Mouse (Mus musculus) ES-E14 (cell line): ENCODE results near the gene Ube2g2. TPM values are rescaled to one million over a fixed set of nuclear protein-coding genes. Genes with fewer than 3 reads are reported as not detected.

ENCODE experiments used
- DNase-seq: peaks from one replicate; pipeline ENCODE4 v3.0.0-alpha.2; 2013; ENCODE audit warnings: low read depth, low spot score
- H3K27ac ChIP-seq: 2 replicates; pipeline ENCODE4 v1.5.1; 2012; ENCODE audit warnings: low read depth, mild to moderate bottlenecking, low read length, moderate library complexity, mixed read lengths; ENCODE audit not compliant: poor library complexity, insufficient read depth, severe bottlenecking
- H3K36me3 ChIP-seq: 2 replicates; pipeline ENCODE4 v1.6.1; 2012; ENCODE audit warnings: mild to moderate bottlenecking, low read length, moderate library complexity, mixed read lengths; ENCODE audit not compliant: control insufficient read depth, poor library complexity, insufficient read depth, severe bottlenecking
- H3K4me1 ChIP-seq, 2 experiments: fragments of 150-350 bp in 1 of 2; sonication (generic) in 1 of 2; 2 replicates each; pipeline ENCODE4 v1.6.1; 2012; ENCODE audit warnings: low read length in 2 of 2, mild to moderate bottlenecking in 1 of 2, mixed read lengths in 1 of 2; ENCODE audit not compliant: control insufficient read depth in 2 of 2, insufficient read depth in 2 of 2, poor library complexity in 1 of 2
- H3K4me3 ChIP-seq, 2 experiments: fragments of 150-350 bp in 1 of 2; sonication (generic) in 1 of 2; 2 replicates each; pipeline ENCODE4 v1.5.1; 2012; ENCODE audit warnings: low read length in 2 of 2, low read depth in 1 of 2, mild to moderate bottlenecking in 1 of 2, mixed read lengths in 1 of 2; ENCODE audit not compliant: insufficient read depth in 1 of 2, poor library complexity in 1 of 2, severe bottlenecking in 1 of 2
- H3K9ac ChIP-seq: 2 replicates; pipeline ENCODE4 v1.6.1; 2012; ENCODE audit warnings: low read depth, mild to moderate bottlenecking, low read length, mixed read lengths; ENCODE audit not compliant: poor library complexity, insufficient read depth, severe bottlenecking
- H3K9me3 ChIP-seq: fragments of 150-350 bp; sonication (generic); 2 replicates; pipeline ENCODE4 v1.6.1; 2012; ENCODE audit warnings: low read depth, mild to moderate bottlenecking, low read length; ENCODE audit not compliant: control insufficient read depth, insufficient read depth
- CHD2 ChIP-seq: IDR thresholded peaks from 2 replicates; pipeline ENCODE4 v1.6.1; 2014; ENCODE audit warnings: mild to moderate bottlenecking, low read depth, low read length, inconsistent platforms
- HCFC1 ChIP-seq: IDR thresholded peaks from 2 replicates; pipeline ENCODE4 v1.6.1; 2012; ENCODE audit warnings: low read length, inconsistent platforms, borderline replicate concordance; ENCODE audit not compliant: insufficient read depth
- MAFK ChIP-seq: IDR thresholded peaks from 2 replicates; pipeline ENCODE4 v1.6.1; 2014; ENCODE audit warnings: mild to moderate bottlenecking, low read depth, low read length, inconsistent platforms; ENCODE audit not compliant: insufficient read depth
- ZC3H11A ChIP-seq: IDR thresholded peaks from 2 replicates; pipeline ENCODE4 v1.6.1; 2012; ENCODE audit warnings: low read depth, mild to moderate bottlenecking, inconsistent platforms, low read length, borderline replicate concordance
- ZNF384 ChIP-seq: IDR thresholded peaks from 2 replicates; pipeline ENCODE4 v1.6.1; 2012; ENCODE audit warnings: low read depth, low read length, inconsistent platforms
- in situ Hi-C, 2 experiments: fragments of 600-800 bp; cut with MboI; formaldehyde crosslinking; loops; one replicate each; pipeline ENCODE4 v1.15.1; 2025; ENCODE audit warnings: low sequenced_read_pairs in 2 of 2, inconsistent platforms in 1 of 2; ENCODE audit not compliant: unreplicated experiment in 2 of 2
- total RNA-seq: library from RNA; depleted of rRNA; stranded (reverse); fragments of 300-350 nt; gene quantifications from 2 replicates; pipeline ENCODE4 v1.2.3, GENCODE M21; 2012

Gene Ube2g2
- total RNA-seq, 1 experiment = 32.7 TPM

DNA sequence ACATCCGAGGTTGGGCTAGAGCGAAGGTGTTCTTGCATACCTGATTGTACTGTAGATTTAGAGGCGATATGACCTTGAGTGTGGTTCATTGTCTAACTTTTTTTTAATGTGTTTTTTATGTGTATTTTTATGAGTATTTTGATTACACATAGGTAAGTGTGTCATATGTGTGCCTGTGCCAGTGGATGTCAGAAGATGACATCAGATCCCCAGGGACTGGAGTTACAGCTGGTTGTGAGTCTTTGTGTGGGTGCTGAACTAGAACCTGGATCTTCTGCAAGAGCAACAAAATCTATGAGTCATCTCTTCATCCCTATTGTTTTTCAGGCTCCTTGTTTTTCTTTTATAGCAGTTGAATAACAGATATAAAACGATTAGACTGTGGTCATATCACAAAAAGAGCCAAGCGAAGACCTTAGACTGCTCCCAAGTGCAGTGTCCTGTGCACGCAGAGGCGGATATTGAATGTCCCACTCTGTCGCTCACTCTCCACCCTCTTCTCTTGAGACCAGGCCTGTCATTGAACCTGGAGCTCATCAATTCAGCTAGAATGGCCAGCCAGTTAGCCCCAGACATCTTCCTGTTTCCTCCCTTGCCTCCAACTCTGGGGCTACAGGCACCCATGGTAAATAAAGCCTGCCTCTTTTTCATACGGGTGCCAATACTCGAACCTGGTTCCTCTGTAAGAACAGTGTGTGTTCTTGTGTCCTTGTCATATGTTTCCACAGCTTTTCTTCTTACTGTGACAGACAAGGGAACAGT lies 1.7 kb downstream of the Ube2g2 start:
- TF ChIP-seq MAFK = no peak
- TF ChIP-seq ZNF384 = no peak
- no peak for TF ChIP-seq HCFC1
- TF ChIP-seq ZC3H11A = no peak
- no peak for TF ChIP-seq CHD2
- H3K4me3 ChIP-seq = no peak overlapping the region
- H3K9me3 ChIP-seq = no peaks in the 10 kb centered on the region
- no peak overlapping the region for H3K27ac ChIP-seq
- in situ Hi-C loops = no loop called here
- H3K9ac ChIP-seq = no peak overlapping the region
- peaks cover 0 to 8% of the 10 kb centered on the region in 2 experiments; a peak in 2 of 4 replicates for H3K4me1 ChIP-seq
- no peaks in the 10 kb centered on the region; the same call in 1 of the 2 replicates for H3K36me3 ChIP-seq
- DNase-seq = no peak

DNA sequence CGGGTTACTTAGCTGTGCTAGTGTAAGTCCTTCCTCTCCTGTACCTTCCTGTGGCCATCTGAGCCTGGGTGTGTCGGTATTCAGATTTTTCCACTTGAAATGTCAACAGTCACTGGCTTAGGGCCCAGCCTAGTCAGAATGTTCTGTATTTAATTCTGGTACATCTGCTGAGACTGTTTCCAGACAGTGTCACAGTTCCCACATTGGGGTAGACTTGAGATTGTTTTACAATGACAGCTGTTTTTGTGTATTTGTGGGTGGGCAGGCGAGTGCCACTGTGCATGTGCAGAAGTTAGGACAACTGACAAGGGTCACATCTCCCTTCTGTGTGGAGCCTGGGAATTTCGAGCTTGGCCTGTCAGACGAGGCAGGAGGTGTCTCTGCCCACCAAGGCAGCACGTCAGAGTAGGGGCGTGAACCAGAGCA lies 2.5 kb downstream of the Ube2g2 start:
- Histone ChIP-seq H3K4me3 (no peak overlapping the region), H3K4me1 (peaks cover 0 to 11% of the 10 kb centered on the region in 2 experiments; a peak in 2 of 4 replicates), H3K9me3 (no peaks in the 10 kb centered on the region), H3K9ac (no peak overlapping the region), H3K36me3 (no peaks in the 10 kb centered on the region; the same call in 1 of the 2 replicates), H3K27ac (no peak overlapping the region)
- no peak for DNase-seq
- in situ Hi-C loops = no loop called here
- TF ChIP-seq ZNF384 (no peak), MAFK (no peak), ZC3H11A (no peak), HCFC1 (no peak), CHD2 (no peak)

DNA sequence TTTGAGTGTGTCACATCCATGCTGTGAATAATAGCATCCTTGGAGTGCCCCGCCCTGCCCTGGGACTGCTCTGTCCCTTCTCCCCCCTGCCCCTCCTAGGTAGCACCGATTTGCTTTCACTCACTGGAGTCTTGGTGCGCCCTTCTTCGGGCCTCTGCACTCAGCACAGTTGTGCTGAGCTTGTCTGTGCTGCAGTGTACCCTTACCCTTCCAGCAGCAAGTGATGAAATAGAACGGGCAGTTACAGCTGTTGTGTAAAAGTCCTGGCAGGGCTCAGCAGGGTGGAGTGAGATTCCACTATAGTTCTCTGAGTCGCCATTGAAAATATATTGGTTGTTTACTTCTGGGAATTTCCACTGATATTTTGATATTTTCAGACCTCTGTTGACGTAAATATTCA lies 4.0 kb downstream of the Ube2g2 start:
- TF ChIP-seq ZNF384 (no peak), HCFC1 (no peak), MAFK (no peak), ZC3H11A (no peak), CHD2 (no peak)
- no peak overlapping the region for H3K9ac ChIP-seq
- in situ Hi-C loops = no loop called here

DNA sequence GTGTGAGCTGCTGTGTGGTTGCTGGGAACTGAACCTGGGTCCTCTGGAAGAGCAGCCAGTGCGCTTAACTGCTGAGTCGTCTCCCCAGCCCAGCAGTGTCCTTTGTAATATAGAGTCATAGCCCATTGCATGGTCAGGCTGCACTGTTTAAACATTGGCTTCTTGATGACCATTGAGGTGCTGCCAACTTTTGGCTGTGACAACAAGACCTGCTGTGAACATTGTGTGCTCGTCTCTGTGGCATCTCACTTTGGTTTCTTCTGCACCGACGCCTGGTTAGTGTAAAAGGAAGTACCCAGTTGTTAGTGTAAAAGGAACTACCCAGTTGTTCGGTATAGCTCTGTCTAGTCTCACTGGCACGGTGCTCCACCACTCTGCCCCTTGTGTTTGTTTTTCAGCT lies 4.5 kb downstream of the Ube2g2 start:
- no peak for DNase-seq
- no peaks in the 10 kb centered on the region for H3K9me3 ChIP-seq
- peaks cover 4% of the 10 kb centered on the region for H3K36me3 ChIP-seq
- in situ Hi-C loops = no loop called here
- TF ChIP-seq MAFK (no peak), CHD2 (no peak), ZNF384 (no peak), HCFC1 (no peak), ZC3H11A (no peak)
- no peak overlapping the region for H3K9ac ChIP-seq
- H3K4me3 ChIP-seq = no peak overlapping the region
- H3K4me1 ChIP-seq = peaks cover 0 to 11% of the 10 kb centered on the region in 2 experiments; a peak in 2 of 4 replicates
- no peak overlapping the region for H3K27ac ChIP-seq

More for the DNA sequence above, 4.0 kb downstream of the Ube2g2 start:
- peaks cover 0 to 11% of the 10 kb centered on the region in 2 experiments; a peak in 2 of 4 replicates for H3K4me1 ChIP-seq
- DNase-seq = no peak
- H3K9me3 ChIP-seq = no peaks in the 10 kb centered on the region
- no peak overlapping the region for H3K4me3 ChIP-seq
- peaks cover under 1% of the 10 kb centered on the region for H3K36me3 ChIP-seq
- H3K27ac ChIP-seq = no peak overlapping the region
